Mouse (Mus musculus): ENCODE results near the gene Bex4. TPM values are rescaled to one million over a fixed set of nuclear protein-coding genes. Genes with fewer than 3 reads are reported as not detected.
A peak's percentile ranks its signal among the peaks of the same experiment; 100 is the strongest.
"Not testable (repeated sequence)": the region's sequence is repeated elsewhere in the genome, so short reads cannot be mapped to it uniquely, and the experiment has no call there.

Bex4 gene
- total and polyA plus RNA-seq, 2 experiments from 2014 or later = 66.6 to 207 TPM

DNA sequence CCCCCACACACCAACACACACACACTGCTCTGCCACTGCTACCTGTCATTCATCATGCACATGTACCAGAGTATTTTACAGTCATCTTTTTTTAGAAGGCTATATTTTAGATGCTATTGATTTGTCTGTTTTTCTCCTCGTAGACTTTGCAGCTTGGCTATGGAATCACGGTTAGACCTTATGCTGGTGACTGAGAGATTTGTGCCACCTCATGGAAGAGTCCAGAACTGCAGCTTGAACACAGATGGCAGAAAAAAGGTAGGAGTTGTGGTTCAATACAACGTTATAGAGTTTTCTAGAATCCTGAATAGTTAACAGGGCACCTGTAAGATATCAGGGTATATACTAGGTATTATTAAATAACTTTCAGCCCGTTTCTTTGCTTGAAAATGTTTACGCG lies 30.9 kb upstream of the Bex4 start:
- peak; percentile 83 for TF ChIP-seq CTCF (IDR thresholded peaks at IDR 0.05)
- no peak overlapping the region for H3K4me3 ChIP-seq (ENCODE audit: low read depth, low read length)
- DNase-seq (ENCODE audit: low spot score) = peak; percentile 66
- H3K36me3 ChIP-seq (ENCODE audit: insufficient read depth, low read length) = no peaks in the 10 kb centered on the region
- WGBS = 44% methylated on average over 6 of the region's 6 CpGs
- no peaks in the 10 kb centered on the region for H3K9me3 ChIP-seq (ENCODE audit: low read length)
- H3K27ac ChIP-seq (ENCODE audit: low read depth, low read length) = no peak overlapping the region
- peak; percentile 52; the same call in 1 of the 2 replicates for ATAC-seq (ENCODE audit: low FRiP score)
- no peak overlapping the region for H3K9ac ChIP-seq (replicated peaks; ENCODE audit: low read length, poor library complexity, severe bottlenecking)
- H3K27me3 ChIP-seq (ENCODE audit: insufficient read depth, low read length) = no peaks in the 10 kb centered on the region; the same call in 1 of the 2 replicates
- H3K4me2 ChIP-seq (ENCODE audit: low read depth, low read length, poor library complexity, severe bottlenecking) = no peak overlapping the region
- H3K4me1 ChIP-seq (ENCODE audit: insufficient read depth, low read length) = no peaks in the 10 kb centered on the region

DNA sequence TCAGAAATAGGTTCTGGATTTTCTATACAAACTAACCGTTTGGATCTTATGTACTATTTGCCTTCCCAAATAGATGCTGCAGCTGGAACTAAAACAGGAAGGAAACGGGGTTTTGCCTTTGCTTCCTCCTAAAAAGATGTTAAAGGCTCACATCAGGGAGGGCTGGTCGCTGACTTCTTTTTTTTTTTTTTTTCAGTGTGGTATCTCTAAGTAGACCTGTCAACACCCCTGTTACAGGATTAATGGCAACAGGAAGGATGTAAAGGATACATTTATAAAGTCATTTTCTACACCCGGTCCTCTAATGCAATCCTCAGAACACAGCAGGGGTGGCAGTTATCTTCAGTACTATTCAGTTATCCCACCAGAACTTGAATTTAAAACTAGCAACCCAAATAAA lies 23.8 kb upstream of the Bex4 start:
- no peaks in the 10 kb centered on the region for H3K4me1 ChIP-seq (ENCODE audit: insufficient read depth, low read length)
- H3K9ac ChIP-seq (replicated peaks; ENCODE audit: low read length, poor library complexity, severe bottlenecking) = no peak overlapping the region
- no peaks in the 10 kb centered on the region for H3K36me3 ChIP-seq (ENCODE audit: insufficient read depth, low read length)
- H3K4me3 ChIP-seq (ENCODE audit: low read depth, low read length) = no peak overlapping the region
- 40% methylated on average over 4 of the region's 4 CpGs for WGBS
- no peak overlapping the region for H3K27ac ChIP-seq (ENCODE audit: low read depth, low read length)
- no peak for TF ChIP-seq CTCF (IDR thresholded peaks at IDR 0.05)
- no peak for DNase-seq (ENCODE audit: low spot score)
- peak overlapping the region; percentile 40 for H3K4me2 ChIP-seq (ENCODE audit: low read depth, low read length, poor library complexity, severe bottlenecking)
- H3K9me3 ChIP-seq (ENCODE audit: low read length) = no peaks in the 10 kb centered on the region
- no peak for ATAC-seq (ENCODE audit: low FRiP score)
- no peaks in the 10 kb centered on the region for H3K27me3 ChIP-seq (ENCODE audit: insufficient read depth, low read length)

DNA sequence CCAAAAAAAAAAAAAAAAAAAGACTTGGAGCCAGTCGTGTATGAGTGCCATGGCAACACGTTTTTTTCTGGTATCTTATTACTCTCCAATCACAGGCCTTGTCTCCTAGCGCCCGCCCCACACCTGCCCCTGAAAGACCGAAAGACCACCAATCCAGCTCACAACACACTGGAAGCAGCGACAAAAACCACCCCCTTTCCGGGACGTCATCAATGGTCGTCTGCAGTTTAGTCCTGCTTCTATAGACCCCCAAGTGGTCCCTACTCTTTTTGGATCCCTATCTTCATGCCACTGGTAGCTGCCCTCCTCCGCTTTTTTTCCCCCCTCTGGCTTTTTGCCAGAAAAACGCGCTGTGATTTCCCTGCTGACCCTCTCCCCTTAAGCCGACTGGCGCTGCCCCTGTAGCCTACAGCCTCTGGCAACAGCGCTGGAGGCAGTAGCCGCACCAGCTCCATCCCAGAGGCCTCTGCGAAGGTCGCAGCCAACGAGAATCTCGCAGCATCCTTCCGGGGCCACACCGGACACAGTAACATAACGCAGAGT lies 23.3 kb upstream of the Bex4 start:
- 21% methylated on average over 23 of the region's 23 CpGs for WGBS
- H3K27ac ChIP-seq (ENCODE audit: low read depth, low read length) = peak overlapping the region; percentile 83
- H3K4me1 ChIP-seq (ENCODE audit: insufficient read depth, low read length) = no peaks in the 10 kb centered on the region
- H3K9ac ChIP-seq (replicated peaks; ENCODE audit: low read length, poor library complexity, severe bottlenecking) = peak overlapping the region; percentile 51; the same call in 1 of the 2 replicates
- TF ChIP-seq CTCF (IDR thresholded peaks at IDR 0.05) = no peak
- no peaks in the 10 kb centered on the region for H3K36me3 ChIP-seq (ENCODE audit: insufficient read depth, low read length)
- ATAC-seq (ENCODE audit: low FRiP score) (peak; percentile 98), DNase-seq (ENCODE audit: low spot score) (peak; percentile 96)
- H3K4me2 ChIP-seq (ENCODE audit: low read depth, low read length, poor library complexity, severe bottlenecking) = peak overlapping the region; percentile 41
- H3K9me3 ChIP-seq (ENCODE audit: low read length) = no peaks in the 10 kb centered on the region
- no peaks in the 10 kb centered on the region for H3K27me3 ChIP-seq (ENCODE audit: insufficient read depth, low read length)
- H3K4me3 ChIP-seq (ENCODE audit: low read depth, low read length) = peak overlapping the region; percentile 38

DNA sequence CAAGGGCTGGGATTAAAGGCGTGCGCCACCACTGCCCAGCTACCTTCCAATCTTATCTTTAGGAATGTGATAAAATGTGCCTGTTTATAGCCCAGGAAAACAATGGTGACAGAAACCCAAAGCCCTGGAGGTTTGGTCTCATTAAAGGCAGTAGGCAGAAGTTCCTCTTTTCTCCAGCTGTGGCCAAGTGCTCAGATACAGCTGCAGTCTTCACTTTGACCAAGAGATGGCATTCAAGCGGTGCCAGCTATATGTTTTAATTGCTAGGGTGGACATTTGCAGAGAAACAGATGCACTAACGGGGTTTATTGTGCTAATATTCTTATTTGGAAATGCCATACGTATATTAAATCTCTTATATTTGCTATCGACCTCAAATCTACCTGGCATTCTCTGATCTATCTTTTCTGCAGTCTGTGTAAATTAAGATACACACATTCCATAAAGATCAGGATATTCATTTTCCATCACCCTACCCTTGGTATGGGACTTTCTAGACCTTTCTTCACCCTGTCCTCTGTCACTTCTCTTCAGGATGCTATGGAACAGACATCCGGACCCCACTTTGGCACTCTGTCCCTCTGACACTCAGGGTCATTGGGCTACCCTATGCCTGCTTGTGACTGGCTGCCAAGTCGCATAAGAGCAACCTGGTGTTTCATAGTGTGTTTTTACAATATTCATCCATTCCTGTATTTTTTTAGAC lies 11.6 kb upstream of the Bex4 start:
- Histone ChIP-seq H3K27me3 (ENCODE audit: insufficient read depth, low read length) (no peaks in the 10 kb centered on the region; the same call in 1 of the 2 replicates), H3K36me3 (ENCODE audit: insufficient read depth, low read length) (no peaks in the 10 kb centered on the region), H3K9ac (replicated peaks; ENCODE audit: low read length, poor library complexity, severe bottlenecking) (no peak overlapping the region), H3K4me1 (ENCODE audit: insufficient read depth, low read length) (no peaks in the 10 kb centered on the region), H3K9me3 (ENCODE audit: low read length) (no peaks in the 10 kb centered on the region), H3K4me2 (ENCODE audit: low read depth, low read length, poor library complexity, severe bottlenecking) (no peak overlapping the region), H3K27ac (ENCODE audit: low read depth, low read length) (no peak overlapping the region), H3K4me3 (ENCODE audit: low read depth, low read length) (no peak overlapping the region)
- ATAC-seq (ENCODE audit: low FRiP score) (no peak), DNase-seq (ENCODE audit: low spot score) (peak; percentile 31)
- WGBS = 62% methylated on average over 8 of the region's 8 CpGs
- peak; percentile 55 for TF ChIP-seq CTCF (IDR thresholded peaks at IDR 0.05)

DNA sequence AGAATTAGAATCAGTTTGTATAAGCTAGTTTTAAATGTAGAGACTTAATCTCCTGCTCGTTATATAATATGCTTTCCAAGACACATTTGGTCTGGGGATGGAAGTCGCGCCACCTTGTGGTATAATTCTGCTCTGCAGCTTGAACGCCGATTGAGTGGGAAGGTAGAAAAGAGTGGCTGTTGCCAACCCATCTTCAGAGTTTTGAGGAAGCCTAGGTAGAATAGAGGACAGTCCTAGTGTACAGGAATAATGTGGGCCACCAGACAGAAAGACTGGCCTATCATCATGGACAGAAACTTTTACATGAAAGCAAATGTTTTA lies 11.1 kb upstream of the Bex4 start:
- H3K4me1 ChIP-seq (ENCODE audit: insufficient read depth, low read length) = no peaks in the 10 kb centered on the region
- DNase-seq (ENCODE audit: low spot score) (peak; percentile 27), ATAC-seq (ENCODE audit: low FRiP score) (no peak)
- H3K27me3 ChIP-seq (ENCODE audit: insufficient read depth, low read length) = no peaks in the 10 kb centered on the region; the same call in 1 of the 2 replicates
- no peak overlapping the region for H3K4me2 ChIP-seq (ENCODE audit: low read depth, low read length, poor library complexity, severe bottlenecking)
- no peaks in the 10 kb centered on the region for H3K36me3 ChIP-seq (ENCODE audit: insufficient read depth, low read length)
- no peaks in the 10 kb centered on the region for H3K9me3 ChIP-seq (ENCODE audit: low read length)
- no peak overlapping the region for H3K27ac ChIP-seq (ENCODE audit: low read depth, low read length)
- no peak overlapping the region for H3K9ac ChIP-seq (replicated peaks; ENCODE audit: low read length, poor library complexity, severe bottlenecking)
- H3K4me3 ChIP-seq (ENCODE audit: low read depth, low read length) = no peak overlapping the region
- 17% methylated on average over 5 of the region's 5 CpGs for WGBS
- TF ChIP-seq CTCF (IDR thresholded peaks at IDR 0.05) = peak; percentile 81

DNA sequence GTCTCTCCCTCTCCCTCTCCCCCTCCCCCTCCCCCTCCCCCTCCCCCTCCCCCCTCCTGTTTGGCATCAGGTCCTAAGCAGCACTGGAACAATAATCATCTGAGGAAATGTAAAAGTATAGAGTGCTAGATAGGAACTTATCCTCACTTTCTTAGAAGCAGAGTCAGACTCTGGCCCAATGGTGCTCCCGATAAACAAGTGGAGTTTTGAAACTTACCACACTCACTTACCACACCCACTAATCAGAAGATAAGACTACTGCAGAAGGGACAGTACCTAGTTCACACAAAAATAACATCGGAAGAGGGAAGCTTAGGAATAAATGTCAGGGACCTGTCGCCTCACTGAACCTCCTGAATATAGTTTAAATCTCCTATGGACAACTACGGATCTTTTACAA lies 3.2 kb upstream of the Bex4 start:
- no peak for TF ChIP-seq CTCF (IDR thresholded peaks at IDR 0.05)
- DNase-seq (ENCODE audit: low spot score) (no peak), ATAC-seq (ENCODE audit: low FRiP score) (no peak)
- Histone ChIP-seq H3K9me3 (ENCODE audit: low read length) (no peaks in the 10 kb centered on the region), H3K4me2 (ENCODE audit: low read depth, low read length, poor library complexity, severe bottlenecking) (no peak overlapping the region), H3K4me3 (ENCODE audit: low read depth, low read length) (no peak overlapping the region), H3K27ac (ENCODE audit: low read depth, low read length) (no peak overlapping the region), H3K4me1 (ENCODE audit: insufficient read depth, low read length) (no peaks in the 10 kb centered on the region), H3K27me3 (ENCODE audit: insufficient read depth, low read length) (no peaks in the 10 kb centered on the region), H3K36me3 (ENCODE audit: insufficient read depth, low read length) (no peaks in the 10 kb centered on the region), H3K9ac (replicated peaks; ENCODE audit: low read length, poor library complexity, severe bottlenecking) (no peak overlapping the region)
- 89% methylated on average over 4 of the region's 4 CpGs for WGBS

DNA sequence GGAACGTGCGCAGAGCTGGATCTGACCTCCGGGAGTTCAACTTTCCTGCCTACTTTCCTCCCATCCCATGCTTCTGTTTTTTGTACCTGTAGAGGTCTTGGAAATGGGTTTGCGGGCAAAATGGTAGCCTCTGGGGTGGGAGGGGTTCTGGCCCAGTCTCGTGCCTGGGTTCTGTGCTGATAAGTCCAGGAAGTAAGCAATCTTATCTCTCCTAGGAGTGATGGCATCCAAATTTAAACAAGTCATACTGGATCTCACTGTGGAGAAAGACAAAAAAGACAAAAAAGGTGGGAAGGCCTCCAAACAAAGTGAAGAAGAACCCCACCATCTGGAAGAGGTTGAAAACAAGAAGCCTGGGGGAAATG lies 826 bp downstream of the Bex4 start:
- 21% methylated on average over 5 of the region's 5 CpGs for WGBS

More for the DNA sequence above, 826 bp downstream of the Bex4 start:
- not testable (repeated sequence) for DNase-seq (ENCODE audit: low spot score); H3K27ac ChIP-seq (ENCODE audit: low read depth, low read length); H3K9me3 ChIP-seq (ENCODE audit: low read length); ATAC-seq (ENCODE audit: low FRiP score); H3K4me1 ChIP-seq (ENCODE audit: insufficient read depth, low read length); H3K27me3 ChIP-seq (ENCODE audit: insufficient read depth, low read length); H3K36me3 ChIP-seq (ENCODE audit: insufficient read depth, low read length)
- H3K4me2 ChIP-seq (ENCODE audit: low read depth, low read length, poor library complexity, severe bottlenecking) = peak overlapping the region; percentile 49
- H3K9ac ChIP-seq (replicated peaks; ENCODE audit: low read length, poor library complexity, severe bottlenecking) = 0 out of 2 replicates have a peak overlapping the region, but pooled peaks have one; percentile 8
- peak overlapping the region; percentile 34 for H3K4me3 ChIP-seq (ENCODE audit: low read depth, low read length)
